Mouse (Mus musculus) large intestine, adult 2 months (tissue): Measurements from ENCODE around the gene Myo9b. TPM values are rescaled to one million over a fixed set of nuclear protein-coding genes. Genes with fewer than 3 reads are reported as not detected.
"Not testable (repeated sequence)": the region's sequence is repeated elsewhere in the genome, so short reads cannot be mapped to it uniquely, and the experiment has no call there.

Experiments
- DNase-seq: peaks from one replicate; pipeline ENCODE4 v3.0.0-alpha.2; 2012; ENCODE audit warnings: low read depth, low spot score
- WGBS: fragments of 180-500 bp; shearing (Covaris S2); methylation state at CpG from one replicate; pipeline ENCODE4 v1.1.7; 2018; 5-methylcytosine and 5-hydroxymethylcytosine counted together
- polyA plus RNA-seq: library from polyadenylated mRNA; depleted of rRNA; stranded (reverse); fragments of >200 nt; gene quantifications from 2 replicates; pipeline ENCODE4 v1.2.3, GENCODE M21; 2012; rRNA removed

Gene Myo9b
- polyA plus RNA-seq = 17.4 and 20.1 TPM in 2 replicates

DNA sequence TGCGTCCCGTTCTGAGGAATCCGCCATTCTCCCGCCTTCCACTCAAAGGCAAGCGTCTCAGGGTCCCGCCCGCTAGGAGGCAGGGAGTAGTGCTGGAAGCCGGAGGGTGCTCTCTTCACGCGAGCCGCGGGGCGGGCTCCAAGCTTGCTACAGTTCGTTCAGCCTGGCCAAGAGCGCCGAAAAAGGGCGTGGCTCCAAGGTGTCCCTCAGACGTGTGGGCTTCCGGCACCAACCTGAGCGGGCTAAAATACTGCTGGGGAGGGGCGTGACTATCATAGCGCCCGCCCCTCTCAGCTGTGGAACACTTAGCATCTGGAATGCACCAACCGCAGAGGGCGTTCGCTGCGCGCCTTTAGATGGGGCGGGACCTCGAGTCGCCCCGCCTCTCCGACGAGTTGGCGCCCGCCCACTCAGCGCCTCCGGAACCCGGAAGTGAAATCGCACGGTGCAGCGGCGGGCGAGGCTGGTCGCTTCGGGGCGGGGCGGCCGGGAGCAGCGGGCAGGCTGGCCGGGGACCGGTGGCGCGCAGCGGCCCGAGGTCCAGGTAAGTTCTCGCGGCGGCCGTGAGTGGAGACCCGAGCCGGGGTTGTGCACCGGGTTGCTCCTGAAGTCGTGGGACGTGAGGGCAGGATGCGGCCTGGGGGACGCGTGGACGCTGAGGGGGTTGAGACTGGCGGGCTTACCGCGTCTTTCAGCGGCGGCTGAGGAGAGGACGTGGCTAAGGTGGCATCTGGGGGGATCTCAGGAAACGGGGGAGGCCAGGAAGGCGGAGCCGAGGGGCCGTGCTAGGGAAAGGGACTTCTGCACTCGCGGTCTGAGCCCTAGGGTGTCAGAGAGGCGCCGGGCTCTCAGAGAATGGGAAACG, at the start of gene Myo9b, which contains the start of gene Haus8:
Myo9b (plus strand) TSS at position 429 of the 865 bp plus-strand sequence.
Haus8 (minus strand) TSS at position 649 of the 865 bp plus-strand sequence.
- under 1% methylated on average over 84 of the region's 84 CpGs for WGBS
- DNase-seq = peak; percentile 93

DNA sequence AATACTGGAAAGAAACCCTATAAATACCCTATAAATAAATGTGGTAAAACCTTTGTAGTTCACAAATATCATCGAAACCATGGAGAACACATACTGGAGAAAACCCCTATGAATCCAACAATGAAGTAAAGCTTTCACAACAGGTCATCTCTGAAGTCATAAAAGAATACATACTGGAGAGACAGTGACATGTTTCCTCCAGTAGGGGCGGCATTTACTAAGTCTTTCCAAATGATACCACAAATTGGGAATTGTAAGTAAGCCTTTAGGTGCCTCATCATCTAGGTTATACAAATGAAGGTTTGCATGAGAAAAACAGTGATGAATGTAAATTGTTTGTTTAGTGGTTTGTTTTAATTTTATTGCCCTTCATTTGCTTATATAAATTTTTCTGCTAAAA, 48.0 kb upstream of the Myo9b start:
- no peak for DNase-seq
- 49% methylated on average over 2 of the region's 2 CpGs for WGBS

- 57% methylated on average over 2 of the region's 2 CpGs for WGBS
- DNase-seq = no peak
Measured at GRCm38 (mm10) chr8:71242757-71243156, 29.8 kb upstream of the Myo9b start.

DNA sequence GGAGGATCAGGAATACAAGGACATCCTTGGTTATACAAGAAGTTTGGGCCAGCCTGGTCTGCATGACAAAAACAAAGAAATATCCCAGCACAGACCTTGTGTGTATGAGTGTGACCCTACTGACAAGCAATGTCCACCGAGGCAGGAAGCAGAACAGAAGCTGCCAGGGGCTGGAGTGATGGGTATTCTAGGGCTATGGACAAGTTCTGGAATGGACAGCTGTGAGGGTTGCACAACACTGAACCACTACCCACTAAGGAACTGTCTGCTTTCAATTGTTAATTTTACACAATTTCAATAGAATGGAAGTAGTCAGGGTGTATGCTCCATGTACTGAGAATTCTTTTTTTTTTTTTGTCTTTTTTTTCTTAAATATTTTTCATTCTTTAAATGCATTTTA, 24.3 kb upstream of the Myo9b start:
- WGBS = 97% methylated on average over 1 of the region's 1 CpGs
- DNase-seq = no peak

DNA sequence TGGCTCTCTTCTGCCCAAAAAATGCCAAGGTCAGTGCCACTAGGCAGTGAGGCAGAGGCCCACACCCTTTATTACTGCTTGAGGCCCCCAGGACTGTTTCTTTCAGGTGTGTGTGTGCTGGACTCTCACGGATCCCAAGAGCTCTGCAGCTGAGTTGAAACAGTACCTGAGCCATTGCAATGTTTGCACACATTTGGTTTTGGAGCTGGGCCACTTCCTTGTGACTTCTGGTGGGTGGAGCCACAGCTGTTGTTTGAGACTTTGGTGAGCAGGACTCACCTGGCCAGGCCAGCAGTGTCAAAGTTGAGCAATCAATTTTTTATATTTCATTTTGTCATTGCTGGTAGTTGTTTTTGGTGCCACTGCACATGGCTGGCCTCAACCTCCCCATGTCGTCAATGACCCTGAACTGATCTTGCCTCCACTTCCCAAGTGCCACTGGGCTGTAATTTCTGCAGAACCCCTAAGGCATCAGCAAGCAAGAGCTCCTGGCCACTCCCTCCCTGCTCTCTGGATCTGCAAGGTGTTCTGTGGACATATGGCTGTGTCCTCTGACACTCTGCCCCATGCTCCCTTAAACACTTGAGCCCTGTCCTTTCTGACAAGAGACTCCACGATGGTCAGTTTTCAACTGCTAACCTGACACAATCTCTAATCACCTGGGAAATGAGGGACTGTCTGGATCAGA, 15.8 kb upstream of the Myo9b start:
- 36% methylated on average over 3 of the region's 3 CpGs for WGBS
- peak; percentile 75 for DNase-seq

GRCm38 (mm10) chr8:71261234-71261633, 11.3 kb upstream of the Myo9b start:
- no peak for DNase-seq

- DNase-seq = no peak
- 100% methylated on average over 2 of the region's 2 CpGs for WGBS
Measured at GRCm38 (mm10) chr8:71267690-71268089, 4.8 kb upstream of the Myo9b start.

DNA sequence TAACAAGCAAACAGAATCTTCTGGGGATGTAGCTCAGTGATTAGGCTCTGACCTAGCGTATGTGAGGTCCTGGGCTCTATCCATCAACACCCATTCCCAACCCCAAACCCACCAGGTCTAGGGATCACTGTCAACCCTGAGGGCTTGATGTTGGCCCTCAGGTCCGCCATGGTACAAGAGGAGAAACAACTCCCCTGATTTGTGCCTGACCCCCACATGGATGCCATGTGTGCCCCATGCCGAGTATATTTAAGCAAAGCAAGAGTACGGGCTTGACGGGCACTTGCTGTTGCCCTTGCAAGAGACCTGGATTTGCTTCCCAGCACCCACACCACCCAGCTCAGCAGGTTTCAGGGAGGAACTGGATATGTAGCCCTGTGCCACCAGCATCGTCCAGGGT, 4.2 kb upstream of the Myo9b start:
- not testable (repeated sequence) for DNase-seq
- 95% methylated on average over 6 of the region's 6 CpGs for WGBS

- DNase-seq = no peak
- 11% methylated on average over 5 of the region's 5 CpGs for WGBS
Measured at GRCm38 (mm10) chr8:71271630-71272029, 884 bp upstream of the Myo9b start.

GRCm38 (mm10) chr8:71273151-71273510, 617 bp downstream of the Myo9b start:
- DNase-seq = peak; percentile 24
- under 1% methylated on average over 14 of the region's 14 CpGs for WGBS

- no peak for DNase-seq
Measured at GRCm38 (mm10) chr8:71274478-71274877, 2.0 kb downstream of the Myo9b start.

GRCm38 (mm10) chr8:71276166-71276565, 3.7 kb downstream of the Myo9b start:
- no peak for DNase-seq
- WGBS = 92% methylated on average over 3 of the region's 3 CpGs

DNA sequence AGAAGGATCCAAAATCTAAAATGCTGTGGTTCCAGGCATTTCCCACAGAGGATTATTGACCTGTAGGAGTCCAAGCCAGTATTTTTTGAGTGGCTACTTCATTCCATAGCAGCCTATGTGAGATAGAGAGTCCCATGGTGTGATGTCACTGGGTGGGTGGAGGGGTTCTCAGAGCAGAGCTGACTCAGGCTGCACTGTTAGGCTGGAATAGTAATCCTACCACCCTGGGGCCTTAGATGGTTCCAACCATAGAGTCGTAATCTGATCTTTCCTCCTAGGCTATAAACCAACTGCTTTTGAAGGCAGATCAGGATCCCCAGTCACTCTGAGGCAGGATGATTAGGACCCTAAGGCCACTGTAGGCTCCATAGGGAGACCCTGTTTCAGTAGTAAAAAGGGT, 6.9 kb downstream of the Myo9b start:
- DNase-seq = not testable (repeated sequence)
- 77% methylated on average over 1 of the region's 1 CpGs for WGBS

GRCm38 (mm10) chr8:71281731-71282130, 9.2 kb downstream of the Myo9b start:
- 68% methylated on average over 1 of the region's 1 CpGs for WGBS
- DNase-seq = not testable (repeated sequence)

GRCm38 (mm10) chr8:71282621-71283020, 10.1 kb downstream of the Myo9b start:
- DNase-seq = no peak
- WGBS = 54% methylated on average over 5 of the region's 5 CpGs

DNA sequence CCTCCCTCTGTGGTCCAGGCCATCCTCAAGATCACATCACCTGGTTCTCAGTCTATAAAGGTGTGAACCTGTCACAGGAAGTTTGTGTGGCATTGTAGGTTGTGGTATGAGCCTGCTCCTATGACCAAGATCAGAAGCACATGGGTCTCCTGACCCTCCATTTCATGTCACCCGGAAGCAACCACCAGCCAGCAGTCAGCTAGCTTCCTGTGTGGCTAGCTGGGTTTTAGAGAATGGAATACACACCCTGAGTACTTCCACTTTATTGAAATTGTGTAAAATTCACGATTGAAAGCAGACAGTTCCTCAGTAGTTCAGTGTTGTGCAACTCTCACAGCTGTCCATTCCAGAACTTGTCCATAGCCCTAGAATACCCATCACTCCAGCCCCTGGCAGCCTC, 13.7 kb downstream of the Myo9b start:
- 45% methylated on average over 2 of the region's 2 CpGs for WGBS
- not testable (repeated sequence) for DNase-seq

GRCm38 (mm10) chr8:71288441-71288949, 16.0 kb downstream of the Myo9b start:
- no peak for DNase-seq
- WGBS = 30% methylated on average over 3 of the region's 3 CpGs

GRCm38 (mm10) chr8:71289098-71289497, 16.6 kb downstream of the Myo9b start:
- no peak for DNase-seq

GRCm38 (mm10) chr8:71290211-71290610, 17.7 kb downstream of the Myo9b start:
- 94% methylated on average over 21 of the region's 21 CpGs for WGBS
- no peak for DNase-seq

More at GRCm38 (mm10) chr8:71289098-71289497, 16.6 kb downstream of the Myo9b start:
- WGBS = 58% methylated on average over 7 of the region's 7 CpGs

DNA sequence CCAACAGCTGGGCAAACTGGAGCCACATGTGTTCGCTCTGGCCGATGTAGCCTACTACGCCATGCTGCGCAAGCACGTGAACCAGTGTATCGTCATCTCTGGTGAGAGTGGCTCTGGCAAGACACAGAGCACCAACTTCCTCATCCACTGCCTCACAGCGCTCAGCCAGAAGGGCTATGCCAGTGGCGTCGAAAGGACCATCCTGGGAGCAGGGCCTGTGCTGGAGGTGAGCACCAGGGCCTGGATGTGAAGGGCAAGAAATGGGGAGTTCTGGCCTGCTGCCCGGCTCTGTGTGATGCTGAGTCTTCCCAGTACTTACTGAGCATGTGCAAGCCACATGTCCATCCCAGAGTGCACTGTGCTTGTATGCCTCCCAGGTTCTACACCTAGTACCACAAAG, 18.4 kb downstream of the Myo9b start:
- 92% methylated on average over 10 of the region's 10 CpGs for WGBS
- DNase-seq = no peak

GRCm38 (mm10) chr8:71291351-71291750, 18.8 kb downstream of the Myo9b start:
- DNase-seq = no peak
- 92% methylated on average over 6 of the region's 6 CpGs for WGBS
